Mouse (Mus musculus): Measurements from ENCODE around the gene Clnk. TPM values are rescaled to one million over a fixed set of nuclear protein-coding genes. Genes with fewer than 3 reads are reported as not detected.

Gene Clnk
- polyA plus RNA-seq, 1 experiment, result not detected

DNA sequence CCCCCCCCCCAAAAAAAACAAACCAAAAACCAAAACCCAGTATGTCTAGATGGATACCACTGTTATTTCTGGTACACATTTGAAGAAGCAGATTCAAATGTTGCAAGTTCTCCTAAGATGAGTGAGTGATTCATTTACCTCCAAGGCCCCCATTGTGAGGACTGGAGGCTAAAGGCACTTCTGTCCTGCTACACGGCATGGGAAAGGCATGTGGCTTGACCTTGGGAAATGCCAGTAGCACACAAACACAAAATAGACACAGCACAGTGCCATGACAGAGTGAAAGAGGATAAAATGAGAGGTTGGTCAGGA, 4.8 kb upstream of the Clnk start:
- no peak overlapping the region for H3K4me3 ChIP-seq (replicated peaks)
- H3K9me3 ChIP-seq (ENCODE audit: control insufficient read depth, low read length), result no peaks in the 10 kb centered on the region
- H3K36me3 ChIP-seq (ENCODE audit: control insufficient read depth), result no peaks in the 10 kb centered on the region
- no peaks in the 10 kb centered on the region for H3K4me1 ChIP-seq (ENCODE audit: control insufficient read depth)
- TF ChIP-seq GATA1 (IDR thresholded peaks at IDR 0.05; ENCODE audit: low read length) (no peak), TAL1 (IDR thresholded peaks at IDR 0.05; ENCODE audit: low read length) (no peak)
- H3K27me3 ChIP-seq (ENCODE audit: control insufficient read depth), result no peaks in the 10 kb centered on the region

DNA sequence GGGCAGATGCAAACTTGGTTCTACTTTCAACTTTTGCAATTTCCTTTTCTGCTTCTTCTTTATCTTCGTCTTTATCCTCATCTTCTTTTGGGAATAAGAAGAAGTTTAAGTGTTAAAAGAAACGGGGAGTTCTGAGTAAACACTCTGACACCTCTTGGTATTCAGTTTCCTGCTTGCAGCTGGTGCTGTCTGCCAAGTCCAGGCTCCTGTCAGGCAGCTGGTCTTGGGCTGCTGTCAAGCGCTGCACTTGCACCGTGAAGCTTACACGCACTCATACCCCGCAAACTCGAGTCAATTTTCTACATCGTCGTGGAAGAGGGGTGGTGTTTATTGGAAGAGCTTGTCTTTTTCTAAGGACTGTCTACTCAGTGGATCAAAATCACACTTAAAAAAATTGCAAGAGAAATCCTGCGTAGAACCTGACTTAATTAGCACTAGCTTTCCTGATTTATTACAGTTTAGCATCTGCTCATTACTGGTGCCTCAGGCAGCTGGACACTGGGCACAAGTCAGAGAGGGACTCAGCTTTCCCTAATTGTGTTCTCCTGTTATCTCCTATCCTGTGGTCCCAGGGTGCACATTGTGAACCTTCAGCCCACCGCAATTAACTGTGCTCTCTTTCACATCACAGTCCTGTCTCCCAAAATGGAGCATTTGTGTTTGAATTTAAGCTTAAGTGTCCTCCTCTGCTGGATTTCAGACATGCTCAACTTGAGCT, 3.5 kb upstream of the Clnk start:
- no peak overlapping the region for H3K4me3 ChIP-seq (replicated peaks)
- TF ChIP-seq TAL1 (IDR thresholded peaks at IDR 0.05; ENCODE audit: low read length) (no peak), GATA1 (IDR thresholded peaks at IDR 0.05; ENCODE audit: low read length) (no peak)
- H3K36me3 ChIP-seq (ENCODE audit: control insufficient read depth), result no peaks in the 10 kb centered on the region
- no peaks in the 10 kb centered on the region for H3K9me3 ChIP-seq (ENCODE audit: control insufficient read depth, low read length)
- no peaks in the 10 kb centered on the region for H3K27me3 ChIP-seq (ENCODE audit: control insufficient read depth)
- no peaks in the 10 kb centered on the region for H3K4me1 ChIP-seq (ENCODE audit: control insufficient read depth)

DNA sequence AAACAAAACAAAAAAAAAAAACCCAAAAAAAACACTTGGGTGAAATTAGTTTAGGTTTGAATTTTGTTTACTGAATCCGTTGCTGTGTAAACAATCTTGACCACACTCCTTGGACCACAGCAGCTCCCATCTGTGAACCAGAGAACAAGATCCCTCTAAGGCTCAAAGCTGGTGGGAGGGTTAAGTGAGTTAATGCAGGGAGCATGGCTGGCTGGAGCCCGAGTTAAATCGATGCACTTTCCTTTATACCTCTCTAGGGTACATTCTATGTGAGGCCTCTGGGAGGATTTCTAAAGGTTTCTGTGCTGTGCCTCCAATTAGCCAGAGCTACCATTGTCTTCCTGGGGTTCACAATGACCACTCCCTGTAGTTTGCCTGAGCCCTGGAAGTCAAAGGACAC, 1.2 kb downstream of the Clnk start:
- no peaks in the 10 kb centered on the region for H3K4me1 ChIP-seq (ENCODE audit: control insufficient read depth)
- no peaks in the 10 kb centered on the region for H3K9me3 ChIP-seq (ENCODE audit: control insufficient read depth, low read length)
- H3K4me3 ChIP-seq (replicated peaks), result no peak overlapping the region
- TF ChIP-seq GATA1 (IDR thresholded peaks at IDR 0.05; ENCODE audit: low read length) (no peak), TAL1 (IDR thresholded peaks at IDR 0.05; ENCODE audit: low read length) (no peak)
- no peaks in the 10 kb centered on the region for H3K27me3 ChIP-seq (ENCODE audit: control insufficient read depth)
- no peaks in the 10 kb centered on the region for H3K36me3 ChIP-seq (ENCODE audit: control insufficient read depth)

DNA sequence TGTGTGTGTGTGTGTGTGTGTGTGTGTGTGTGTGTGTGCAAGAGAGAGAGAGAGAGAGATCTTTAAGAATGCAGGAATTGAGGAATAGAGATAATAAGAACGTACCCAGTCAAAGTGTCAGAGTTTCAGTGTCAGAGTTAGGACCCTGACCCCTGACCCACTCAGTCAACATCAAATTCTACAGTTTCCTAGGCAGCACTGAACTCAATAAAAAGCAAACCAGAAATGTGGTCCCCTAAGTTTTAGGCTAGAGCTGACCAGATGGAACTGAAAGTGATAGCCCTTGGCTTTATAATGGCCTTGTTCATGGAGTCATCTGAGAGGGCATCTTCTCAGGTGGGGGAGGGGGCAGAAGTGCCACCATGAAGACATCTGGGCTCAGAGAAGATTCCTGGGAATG, 1.7 kb downstream of the Clnk start:
- TF ChIP-seq TAL1 (IDR thresholded peaks at IDR 0.05; ENCODE audit: low read length), result no peak
- no peak for TF ChIP-seq GATA1 (IDR thresholded peaks at IDR 0.05; ENCODE audit: low read length)
- H3K4me1 ChIP-seq (ENCODE audit: control insufficient read depth), result no peaks in the 10 kb centered on the region
- no peaks in the 10 kb centered on the region for H3K36me3 ChIP-seq (ENCODE audit: control insufficient read depth)
- no peaks in the 10 kb centered on the region for H3K27me3 ChIP-seq (ENCODE audit: control insufficient read depth)
- H3K9me3 ChIP-seq (ENCODE audit: control insufficient read depth, low read length), result no peaks in the 10 kb centered on the region
- no peak overlapping the region for H3K4me3 ChIP-seq (replicated peaks)

DNA sequence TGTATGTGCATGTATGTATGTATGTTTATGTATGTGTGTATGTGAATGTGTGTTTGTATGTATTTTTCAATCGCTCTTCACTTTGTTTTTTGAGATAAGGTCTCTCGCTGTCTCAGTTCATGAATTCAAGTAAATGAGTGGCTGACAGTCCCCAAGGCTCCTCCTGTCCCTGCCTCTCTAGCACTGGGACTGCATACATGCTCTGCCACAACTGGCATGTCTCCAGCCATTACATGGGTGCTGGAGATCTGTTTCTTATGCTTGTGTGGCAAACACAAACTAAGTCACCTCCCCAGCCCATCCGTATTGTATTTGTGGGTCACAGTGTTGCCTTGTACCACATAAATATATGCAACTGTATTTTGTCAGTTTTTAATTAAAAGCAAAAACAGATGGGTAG, 3.7 kb downstream of the Clnk start:
- Histone ChIP-seq H3K36me3 (ENCODE audit: control insufficient read depth) (no peaks in the 10 kb centered on the region), H3K4me1 (ENCODE audit: control insufficient read depth) (no peaks in the 10 kb centered on the region), H3K4me3 (replicated peaks) (no peak overlapping the region), H3K9me3 (ENCODE audit: control insufficient read depth, low read length) (no peaks in the 10 kb centered on the region), H3K27me3 (ENCODE audit: control insufficient read depth) (no peaks in the 10 kb centered on the region)
- TF ChIP-seq TAL1 (IDR thresholded peaks at IDR 0.05; ENCODE audit: low read length) (no peak), GATA1 (IDR thresholded peaks at IDR 0.05; ENCODE audit: low read length) (no peak)

DNA sequence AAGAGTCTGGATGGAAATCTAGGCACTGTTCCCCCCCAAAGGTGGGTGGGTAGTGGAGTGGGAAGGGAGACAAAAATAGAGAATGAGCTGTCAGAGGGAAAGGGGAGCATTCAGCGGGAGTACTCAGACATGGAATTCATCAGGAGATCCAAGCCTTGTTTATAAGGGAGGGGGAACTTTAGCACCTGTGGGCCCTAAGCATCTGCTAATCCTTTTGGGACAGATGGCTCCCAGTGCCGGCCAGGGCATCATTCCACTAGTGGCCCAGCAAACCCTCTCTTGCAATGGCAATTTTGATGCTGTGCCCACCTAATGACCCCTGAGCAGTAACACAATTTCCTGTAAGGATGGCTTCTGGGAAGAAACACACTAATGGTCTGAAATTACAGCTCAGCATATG, 5.0 kb downstream of the Clnk start:
- Histone ChIP-seq H3K9me3 (ENCODE audit: control insufficient read depth, low read length) (no peaks in the 10 kb centered on the region), H3K4me3 (replicated peaks) (no peak overlapping the region), H3K27me3 (ENCODE audit: control insufficient read depth) (no peaks in the 10 kb centered on the region), H3K4me1 (ENCODE audit: control insufficient read depth) (no peaks in the 10 kb centered on the region), H3K36me3 (ENCODE audit: control insufficient read depth) (no peaks in the 10 kb centered on the region)
- TF ChIP-seq TAL1 (IDR thresholded peaks at IDR 0.05; ENCODE audit: low read length), result no peak
- TF ChIP-seq GATA1 (IDR thresholded peaks at IDR 0.05; ENCODE audit: low read length), result no peak

DNA sequence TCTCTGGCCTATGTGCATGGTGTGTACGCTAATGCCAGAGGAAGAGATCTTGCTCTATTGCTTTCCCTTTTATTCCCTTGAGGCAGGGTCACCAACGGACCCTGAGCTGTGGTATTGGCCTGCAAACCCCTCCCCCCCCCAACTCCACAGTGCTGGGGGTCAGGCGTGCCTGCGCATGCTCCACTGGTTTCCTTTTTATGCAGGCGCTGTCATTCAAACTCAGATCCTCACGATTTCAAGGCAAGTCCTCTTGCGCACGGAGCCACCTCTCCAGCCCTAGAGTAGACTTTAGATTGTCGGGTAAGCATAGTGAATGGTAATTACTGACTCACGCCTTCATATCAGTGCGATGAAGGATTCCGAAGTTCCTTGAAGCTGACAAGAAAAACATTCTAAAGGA, 6.1 kb downstream of the Clnk start:
- TF ChIP-seq TAL1 (IDR thresholded peaks at IDR 0.05; ENCODE audit: low read length) (no peak), GATA1 (IDR thresholded peaks at IDR 0.05; ENCODE audit: low read length) (no peak)
- Histone ChIP-seq H3K36me3 (ENCODE audit: control insufficient read depth) (no peaks in the 10 kb centered on the region), H3K4me1 (ENCODE audit: control insufficient read depth) (no peaks in the 10 kb centered on the region), H3K9me3 (ENCODE audit: control insufficient read depth, low read length) (no peaks in the 10 kb centered on the region), H3K4me3 (replicated peaks) (no peak overlapping the region), H3K27me3 (ENCODE audit: control insufficient read depth) (no peaks in the 10 kb centered on the region)

DNA sequence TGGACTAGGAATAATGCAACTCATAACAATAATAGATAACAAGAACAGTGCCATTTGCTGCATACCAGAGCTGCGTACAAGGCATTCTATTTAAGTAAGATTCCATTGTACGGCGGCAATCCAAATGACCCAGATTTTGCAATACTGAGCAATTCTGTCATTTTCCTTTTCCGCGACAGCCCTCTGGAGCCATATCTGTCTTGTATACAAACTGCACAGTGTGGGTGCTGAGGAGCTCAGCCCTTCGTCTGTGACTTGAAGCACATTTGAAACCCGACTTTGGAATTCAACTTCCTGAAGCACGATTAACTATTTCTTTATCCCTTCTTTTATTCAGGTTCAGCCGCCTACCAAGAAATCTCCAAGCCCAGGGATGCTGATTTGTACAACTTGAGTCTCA, 6.6 kb downstream of the Clnk start:
- Histone ChIP-seq H3K9me3 (ENCODE audit: control insufficient read depth, low read length) (no peaks in the 10 kb centered on the region), H3K36me3 (ENCODE audit: control insufficient read depth) (no peaks in the 10 kb centered on the region), H3K27me3 (ENCODE audit: control insufficient read depth) (no peaks in the 10 kb centered on the region), H3K4me3 (replicated peaks) (no peak overlapping the region), H3K4me1 (ENCODE audit: control insufficient read depth) (no peaks in the 10 kb centered on the region)
- no peak for TF ChIP-seq TAL1 (IDR thresholded peaks at IDR 0.05; ENCODE audit: low read length)
- TF ChIP-seq GATA1 (IDR thresholded peaks at IDR 0.05; ENCODE audit: low read length), result no peak

DNA sequence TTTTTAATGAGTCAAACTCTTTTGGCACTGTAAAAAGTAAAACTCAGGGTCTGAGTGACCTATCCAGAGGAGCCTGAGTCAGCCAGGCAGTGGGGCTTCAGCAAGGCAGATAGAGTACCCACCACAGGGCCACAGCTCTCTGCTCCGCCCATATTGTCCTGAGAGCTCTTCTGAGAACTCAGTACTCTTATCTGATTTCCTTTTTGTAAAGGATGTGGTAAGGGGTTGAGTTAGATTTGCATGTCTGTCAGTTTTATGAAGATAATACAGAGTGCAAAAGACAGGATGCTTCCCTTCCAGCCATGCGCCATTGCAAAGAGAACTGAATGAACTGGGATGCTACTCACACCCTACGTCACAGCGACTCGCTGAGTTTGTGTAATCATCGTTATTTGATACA, 12.0 kb downstream of the Clnk start:
- H3K4me1 ChIP-seq (ENCODE audit: control insufficient read depth), result no peaks in the 10 kb centered on the region
- no peaks in the 10 kb centered on the region for H3K9me3 ChIP-seq (ENCODE audit: control insufficient read depth, low read length)
- TF ChIP-seq TAL1 (IDR thresholded peaks at IDR 0.05; ENCODE audit: low read length) (no peak), GATA1 (IDR thresholded peaks at IDR 0.05; ENCODE audit: low read length) (no peak)
- H3K36me3 ChIP-seq (ENCODE audit: control insufficient read depth), result no peaks in the 10 kb centered on the region
- no peaks in the 10 kb centered on the region for H3K27me3 ChIP-seq (ENCODE audit: control insufficient read depth)
- no peak overlapping the region for H3K4me3 ChIP-seq (replicated peaks)

DNA sequence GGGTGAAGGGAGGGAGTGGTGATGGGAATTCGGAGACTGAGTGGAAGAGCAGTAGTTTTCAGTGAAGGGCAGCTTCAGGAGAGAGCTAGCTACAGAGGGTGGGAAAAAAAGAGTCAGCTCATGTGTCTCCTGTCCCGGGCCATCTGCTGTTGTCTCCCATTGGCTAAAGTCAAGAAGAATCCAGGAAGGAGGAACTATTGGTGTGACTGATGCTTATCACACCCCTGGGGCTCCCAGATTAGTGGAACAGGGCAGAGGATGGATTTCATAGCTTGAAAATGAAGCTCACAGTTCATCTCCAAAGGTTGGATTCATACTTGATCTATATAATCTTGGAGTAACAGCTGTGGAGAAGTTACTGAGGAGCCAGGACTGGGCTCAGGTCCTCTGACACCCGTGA, 13.6 kb downstream of the Clnk start:
- Histone ChIP-seq H3K4me3 (replicated peaks) (no peak overlapping the region), H3K4me1 (ENCODE audit: control insufficient read depth) (no peaks in the 10 kb centered on the region), H3K36me3 (ENCODE audit: control insufficient read depth) (no peaks in the 10 kb centered on the region), H3K9me3 (ENCODE audit: control insufficient read depth, low read length) (no peaks in the 10 kb centered on the region; the same call in 1 of the 2 replicates), H3K27me3 (ENCODE audit: control insufficient read depth) (no peaks in the 10 kb centered on the region)
- TF ChIP-seq TAL1 (IDR thresholded peaks at IDR 0.05; ENCODE audit: low read length) (no peak), GATA1 (IDR thresholded peaks at IDR 0.05; ENCODE audit: low read length) (no peak)

Data from erythroblast, embryonic 14.5 days (primary cell).